ENCODE assay signal across 28 mouse cellular contexts in genomic region chr11:6508269-6508876, GRCm38 (mm10). TPM values are rescaled to one million over a fixed set of nuclear protein-coding genes. Genes with fewer than 3 reads are reported as not detected.
DNase-seq lines count a peak whose midpoint lies in the region; ATAC-seq and TF ChIP-seq lines count a peak whose summit lies in the region.
"Had no signal": no experiment of that assay in that cellular context is flagged by ENCODE, and none has a peak within 500 bp of the region (broad histone marks: within the 10 kb centered on the region; RNA-seq: fewer than 3 reads in every experiment).

No protein-coding gene starts in this region.

- H3K27ac ChIP-seq in CH12.LX (ENCODE audit: insufficient read depth, low read depth): no peak overlapping the region
- H3K27ac ChIP-seq: forebrain, embryonic 12.5 days; heart, embryonic 10.5 days; heart, embryonic 15.5 days; hindbrain, embryonic 13.5 days; liver, embryonic 15.5 days; lung, embryonic 15.5 days; neural tube, embryonic 12.5 days; stomach, postnatal 0 days had no signal

- no peak for TF ChIP-seq RAD21 in CH12.LX (IDR thresholded peaks at IDR 0.05; ENCODE audit: low read depth, low read length)

- dilution Hi-C loops in CH12.LX (cut with MboI; ENCODE audit: extremely low pct_ligation_motif_present, extremely low pct_unique_long_range_greater_than_20kb, low sequenced_read_pairs): no loop called here

- TF ChIP-seq POLR2A in CH12.LX (IDR thresholded peaks at IDR 0.05; ENCODE audit: low read depth, low read length): no peak

- no peak for TF ChIP-seq CTCF in CH12.LX (conservative IDR thresholded peaks at IDR 0.05 in 1 of 2, IDR thresholded peaks at IDR 0.05 in 1 of 2; ENCODE audit: low read depth in 2 of 2, low read length in 2 of 2)

- H3K4me3 ChIP-seq in CH12.LX (replicated peaks in 1 of 3; ENCODE audit: low read depth in 2 of 3, low read length in 2 of 3, poor library complexity in 1 of 3): no peak overlapping the region
- H3K4me3 ChIP-seq: forebrain, embryonic 12.5 days; heart, embryonic 10.5 days; heart, embryonic 15.5 days; hindbrain, embryonic 13.5 days; liver, embryonic 15.5 days; lung, embryonic 15.5 days; myocyte; neural tube, embryonic 12.5 days had no signal

- in situ Hi-C loops in CH12.LX (cut with MboI; ENCODE audit: low pct_ligation_motif_present, low pct_unique_long_range_greater_than_20kb, low sequenced_read_pairs): no loop called here

- peak; percentile 31; the same call in 1 of the 2 replicates for ATAC-seq in common myeloid progenitor, adult 5-6 weeks (replicated peaks; ENCODE audit: low read depth, poor library complexity, severe bottlenecking)
- peak; percentile 48 for ATAC-seq in megakaryocyte-erythroid progenitor cell, adult 5-6 weeks (replicated peaks; ENCODE audit: low FRiP score, low TSS enrichment, poor library complexity, severe bottlenecking)
- ATAC-seq: forebrain, postnatal 0 days; midbrain, embryonic 16.5 days had no signal

- H3K27me3 ChIP-seq in CH12.LX (replicated peaks): no peaks in the 10 kb centered on the region
- H3K27me3 ChIP-seq: forebrain, embryonic 12.5 days; heart, embryonic 15.5 days; hindbrain, embryonic 13.5 days; liver, embryonic 15.5 days; lung, embryonic 15.5 days; neural tube, embryonic 12.5 days had no signal

- DNase-seq in 416B (ENCODE audit: low read depth): peak; percentile 35
- no peak for DNase-seq in CH12.LX (ENCODE audit: extremely low read depth)
- DNase-seq in embryo, embryonic 11 days: no peak
- no peak for DNase-seq in cerebellum, adult 18-20 months
- DNase-seq: cerebellum, adult 9-10 months; cerebellum, postnatal 36 days; forebrain, postnatal 0 days; gastrocnemius, postnatal 10 days; heart, postnatal 36 days; kidney, adult 11 months; kidney, postnatal 14 days; layer of hippocampus, adult 9-11 months; liver; right cerebral cortex, postnatal 4 days; thymus, adult 18-20 months had no signal

- H3K9me3 ChIP-seq in CH12.LX (replicated peaks; ENCODE audit: low read length): no peaks in the 10 kb centered on the region
- H3K9me3 ChIP-seq: forebrain, embryonic 12.5 days; heart, embryonic 10.5 days; heart, embryonic 15.5 days; hindbrain, embryonic 13.5 days; liver, embryonic 15.5 days; lung, embryonic 15.5 days; neural tube, embryonic 12.5 days had no signal

- TF ChIP-seq EP300 in CH12.LX (IDR thresholded peaks at IDR 0.05; ENCODE audit: low read length): no peak

- H3K36me3 ChIP-seq in CH12.LX (replicated peaks in 1 of 2; ENCODE audit: control insufficient read depth in 1 of 2, insufficient read depth in 1 of 2, low read length in 1 of 2): peaks cover 83 to 97% of the 10 kb centered on the region in 2 experiments
- H3K36me3 ChIP-seq: forebrain, embryonic 12.5 days; heart, embryonic 10.5 days; heart, embryonic 15.5 days; hindbrain, embryonic 13.5 days; lung, embryonic 15.5 days; neural tube, embryonic 12.5 days had no signal

- H3K9ac ChIP-seq in CH12.LX (ENCODE audit: insufficient read depth, low read depth): no peak overlapping the region
- H3K9ac ChIP-seq: forebrain, embryonic 12.5 days; forebrain, postnatal 0 days; heart, embryonic 15.5 days; hindbrain, embryonic 13.5 days; liver, embryonic 15.5 days; lung, embryonic 15.5 days; neural tube, embryonic 12.5 days had no signal

- H3K79me2 ChIP-seq in CH12.LX (replicated peaks; ENCODE audit: control insufficient read depth, extremely low read depth, insufficient read depth, poor library complexity, severe bottlenecking): no peaks in the 10 kb centered on the region

- H3K4me2 ChIP-seq in CH12.LX (ENCODE audit: insufficient read depth, low read depth, poor library complexity, severe bottlenecking): no peak overlapping the region
- H3K4me2 ChIP-seq: forebrain, embryonic 12.5 days; heart, embryonic 15.5 days; hindbrain, embryonic 13.5 days; liver, embryonic 15.5 days; lung, embryonic 15.5 days; midbrain, embryonic 11.5 days; neural tube, embryonic 12.5 days had no signal

- H3K4me1 ChIP-seq in CH12.LX (ENCODE audit: control insufficient read depth in 1 of 2, insufficient read depth in 2 of 2): 0 out of 4 replicates have a peak, but pooled peaks cover 0 to 3% of the 10 kb centered on the region in 2 experiments
- H3K4me1 ChIP-seq: forebrain, embryonic 12.5 days; heart, embryonic 10.5 days; heart, embryonic 15.5 days; hindbrain, embryonic 13.5 days; liver, embryonic 15.5 days; lung, embryonic 15.5 days; neural tube, embryonic 12.5 days had no signal

TF ChIP-seq in CH12.LX, 34 proteins besides CTCF, POLR2A, EP300 and RAD21:
- TF ChIP-seq MAZ (IDR thresholded peaks at IDR 0.05; ENCODE audit: low read depth, low read length) (no peak), TCF12 (IDR thresholded peaks at IDR 0.05; ENCODE audit: low read depth, low read length) (no peak), POLR2AphosphoS2 (IDR thresholded peaks at IDR 0.05; ENCODE audit: low read depth, low read length) (peak; percentile 75; the same call in 1 of the 2 replicates), ZMIZ1 (IDR thresholded peaks at IDR 0.05; ENCODE audit: low read depth, low read length) (0 out of 2 replicates have a peak, but pooled peaks have one; percentile 35)

RNA-seq across cellular contexts. Expression of gene Myo1g, which starts 12.4 kb away (rescaled TPM):
- 279 and 335 TPM in 2 replicates for total RNA-seq in CH12.LX (2012; rRNA removed)
- 265 and 268 TPM in 2 replicates for total RNA-seq in CH12.LX (2014; rRNA removed)
- 279 and 284 TPM in 2 replicates for polyA plus RNA-seq in CH12.LX (2012; ENCODE audit: insufficient read length, low read depth)
- total RNA-seq in common myeloid progenitor, adult 5-6 weeks (2017): 27.1 and 38.1 TPM in 2 replicates
- 7.3 and 16.1 TPM in 2 replicates for total RNA-seq in megakaryocyte-erythroid progenitor cell, adult 5-6 weeks (2014; fragmentation: Nextera tagmentation)
- total RNA-seq in megakaryocyte-erythroid progenitor cell, adult 5-6 weeks (2017): 5.4 and 8.6 TPM in 2 replicates

RNA-seq across cellular contexts. Expression of gene Purb, which starts 32.7 kb away (rescaled TPM):
- total RNA-seq in CH12.LX (2012; rRNA removed) (19.3 and 29.7 TPM in 2 replicates), CH12.LX (2014; rRNA removed) (45.2 and 50.5 TPM in 2 replicates)
- 35.0 and 42.4 TPM in 2 replicates for polyA plus RNA-seq in CH12.LX (2012; ENCODE audit: insufficient read length, low read depth)
- 65.8 and 78.7 TPM in 2 replicates for total RNA-seq in common myeloid progenitor, adult 5-6 weeks (2017)
- total RNA-seq in megakaryocyte-erythroid progenitor cell, adult 5-6 weeks (2014; fragmentation: Nextera tagmentation): 43.7 and 49.9 TPM in 2 replicates
- 60.5 and 70.9 TPM in 2 replicates for total RNA-seq in megakaryocyte-erythroid progenitor cell, adult 5-6 weeks (2017)

RNA-seq across cellular contexts. Expression of gene Ccm2, which starts 38.3 kb away (rescaled TPM):
- 30.4 and 31.6 TPM in 2 replicates for total RNA-seq in CH12.LX (2012; rRNA removed)
- 32.7 and 32.9 TPM in 2 replicates for total RNA-seq in CH12.LX (2014; rRNA removed)
- polyA plus RNA-seq in CH12.LX (2012; ENCODE audit: insufficient read length, low read depth): 29.4 and 34.5 TPM in 2 replicates
- total RNA-seq in common myeloid progenitor, adult 5-6 weeks (2017): 36.7 and 39.4 TPM in 2 replicates
- total RNA-seq in megakaryocyte-erythroid progenitor cell, adult 5-6 weeks (2014; fragmentation: Nextera tagmentation): 45.8 and 55.6 TPM in 2 replicates
- 26.8 and 32.7 TPM in 2 replicates for total RNA-seq in megakaryocyte-erythroid progenitor cell, adult 5-6 weeks (2017)
